Mouse (Mus musculus) kidney, adult 8-10 months (tissue): ENCODE results near the gene Phf12.

Experiments used
- DNase-seq, 2 experiments: peaks; one replicate each; pipeline ENCODE4 v3.0.0; 2022

The Phf12 gene

GRCm38 (mm10) chr11:78074666-78075065, 92.1 kb downstream of the Phf12 start:
- no peak for DNase-seq
